Mouse (Mus musculus) gastrocnemius, adult 2 months (tissue): ENCODE measurements around the gene Arl13b. TPM values are rescaled to one million over a fixed set of nuclear protein-coding genes. Genes with fewer than 3 reads are reported as not detected.

Experiments used
- DNase-seq: peaks from one replicate; pipeline ENCODE4 v3.0.0; 2022
- H3K27ac ChIP-seq: fragments of 200-600 bp; 2 replicates; pipeline ENCODE4 v1.8.1; 2022; ENCODE audit warnings: mild to moderate bottlenecking
- H3K4me3 ChIP-seq: fragments of 200-600 bp; 2 replicates; pipeline ENCODE4 v1.8.1; 2022; ENCODE audit warnings: mild to moderate bottlenecking, moderate library complexity
- CTCF ChIP-seq: fragments of 200-600 bp; IDR thresholded peaks from 2 replicates; pipeline ENCODE4 v1.8.1; 2022; ENCODE audit warnings: antibody characterized with exemption, mild to moderate bottlenecking, moderate library complexity
- intact Hi-C: fragments of 180-260 bp; cut with DNase I; formaldehyde crosslinking; loops from one replicate; pipeline ENCODE4 v1.15.1; 2025
- long read RNA-seq, 2 experiments: library from polyadenylated mRNA; stranded (forward); transcript quantifications; one replicate each; pipeline ENCODE4 v2.0.0; 2021
- total RNA-seq, 2 experiments: library from RNA; stranded (reverse); gene quantifications; 2 replicates each; pipeline ENCODE4 v1.2.3; 2021

The Arl13b gene
- total RNA-seq: 1 to 10 TPM; 4.7 TPM
- long read RNA-seq, experiment 1, partial matches to known transcripts: 0 of 4 reads
- long read RNA-seq, experiment 1, other reads (novel, unspliced or antisense): 2 of 4 reads
- long read RNA-seq, experiment 2: 0 reads

GRCm38 (mm10) chr16:62846498-62847312 is at the start of gene Arl13b:
Arl13b (minus strand) TSS chr16:62847040.
- Histone ChIP-seq H3K27ac (peak within 1 kb of the TSS; percentile 89), H3K4me3 (peak within 1 kb of the TSS; percentile 99)
- intact Hi-C loops: loop anchor here (5.0 kb wide), 1 partner anchor 59 kb away; the partner anchor contains the start of gene Nsun3
- no peak for TF ChIP-seq CTCF
- DNase-seq: peak; percentile 94

DNA sequence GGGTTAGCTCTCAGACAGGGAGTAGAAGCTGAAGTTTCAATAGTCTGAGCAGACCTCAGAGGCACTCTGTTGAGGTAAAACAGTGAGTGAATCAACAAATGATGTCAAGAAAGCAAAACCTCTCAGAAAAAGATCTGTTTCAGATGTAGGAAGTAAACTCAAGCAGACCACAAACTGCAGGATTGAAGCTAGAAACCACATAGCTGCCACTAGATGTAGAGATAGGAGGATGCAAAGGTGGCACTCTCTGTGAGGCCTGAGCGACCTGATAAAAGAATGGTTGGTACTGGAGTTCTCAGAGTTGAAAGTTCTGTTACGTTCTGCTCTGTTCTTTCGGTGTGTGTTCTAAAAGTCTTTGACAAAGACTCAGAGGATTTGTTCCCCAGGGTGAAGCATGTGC is 49.0 kb upstream of the Arl13b start:
- Histone ChIP-seq H3K27ac (no peak overlapping the region), H3K4me3 (no peak overlapping the region)
- intact Hi-C loops: no loop called here
- no peak for DNase-seq
- TF ChIP-seq CTCF: no peak

GRCm38 (mm10) chr16:62874065-62874464 is 27.2 kb upstream of the Arl13b start:
- no peak for DNase-seq
- no peak for TF ChIP-seq CTCF
- Histone ChIP-seq H3K27ac (no peak overlapping the region), H3K4me3 (no peak overlapping the region)
- intact Hi-C loops: no loop called here

DNA sequence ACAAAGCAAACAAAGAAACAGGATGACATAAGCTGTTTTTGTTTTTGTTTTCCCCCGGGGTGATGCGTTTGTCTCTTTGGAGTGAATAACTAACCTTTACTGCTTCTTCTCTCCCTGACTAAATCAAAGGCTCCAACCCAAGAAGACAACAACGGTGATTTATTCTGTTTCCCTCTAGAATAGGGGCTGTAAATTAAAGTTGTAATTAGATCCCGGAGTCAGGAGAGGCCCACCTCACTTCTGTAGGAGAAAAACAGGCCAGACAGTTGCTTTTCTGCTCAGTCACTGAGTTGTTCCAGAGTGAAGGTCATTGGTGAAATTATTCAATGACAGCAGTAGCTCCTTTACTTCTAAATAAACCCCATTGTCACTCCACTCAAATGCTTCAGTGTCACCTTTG is 26.3 kb upstream of the Arl13b start:
- Histone ChIP-seq H3K27ac (no peak overlapping the region), H3K4me3 (no peak overlapping the region)
- intact Hi-C loops: no loop called here
- DNase-seq: no peak
- TF ChIP-seq CTCF: no peak

GRCm38 (mm10) chr16:62872688-62873117 is 25.9 kb upstream of the Arl13b start:
- intact Hi-C loops: no loop called here
- no peak for DNase-seq
- no peak overlapping the region for H3K4me3 ChIP-seq
- no peak for TF ChIP-seq CTCF
- H3K27ac ChIP-seq: no peak overlapping the region

DNA sequence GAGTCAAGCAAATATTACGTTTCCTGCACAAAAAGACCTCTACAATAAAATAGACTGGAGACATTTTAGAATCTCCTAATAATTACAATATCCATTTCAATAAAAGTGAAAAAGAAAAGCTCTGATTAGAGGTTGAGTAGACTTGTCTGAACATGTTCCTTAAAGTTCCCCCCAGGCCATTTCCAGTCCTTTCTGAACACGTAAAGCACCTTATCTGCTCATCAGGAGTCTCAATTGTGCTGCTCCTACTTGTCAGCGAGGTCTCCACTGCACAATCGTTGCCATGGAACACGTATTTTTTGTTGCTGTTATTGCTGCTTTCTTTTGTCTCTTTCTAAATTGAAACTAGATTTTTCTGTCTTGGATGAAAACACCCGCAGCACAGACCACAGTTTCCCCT is 14.6 kb upstream of the Arl13b start:
- no peak for DNase-seq
- H3K27ac ChIP-seq: peak overlapping the region; percentile 24; the same call in 1 of the 2 replicates
- H3K4me3 ChIP-seq: 0 out of 2 replicates have a peak overlapping the region, but pooled peaks have one; percentile 13
- intact Hi-C loops: no loop called here
- TF ChIP-seq CTCF: no peak

DNA sequence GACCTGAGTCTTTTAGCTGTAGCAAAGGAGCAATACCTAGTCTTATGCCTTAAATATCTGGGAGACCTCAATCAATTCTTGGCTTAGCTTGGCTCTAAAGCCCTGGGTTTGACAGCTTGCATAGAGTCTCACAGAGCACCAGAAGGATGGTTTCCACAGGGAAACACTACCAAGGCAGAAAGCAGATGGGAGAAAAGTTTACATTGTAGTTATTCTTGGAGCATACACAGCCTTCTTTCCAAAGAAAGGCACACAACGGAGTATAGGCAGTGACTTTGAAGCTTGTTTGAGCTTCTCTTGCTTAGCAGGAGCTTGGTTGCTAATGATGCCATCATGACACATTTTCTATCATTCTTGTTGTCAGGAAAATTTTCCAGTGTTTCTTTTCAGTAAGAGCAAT is 13.3 kb upstream of the Arl13b start:
- intact Hi-C loops: no loop called here
- DNase-seq: no peak
- TF ChIP-seq CTCF: no peak
- no peak overlapping the region for H3K4me3 ChIP-seq
- no peak overlapping the region for H3K27ac ChIP-seq

GRCm38 (mm10) chr16:62858018-62858417 is 11.2 kb upstream of the Arl13b start:
- intact Hi-C loops: no loop called here
- peak; percentile 52 for TF ChIP-seq CTCF

GRCm38 (mm10) chr16:62857498-62857897 is 10.7 kb upstream of the Arl13b start:
- Histone ChIP-seq H3K27ac (no peak overlapping the region), H3K4me3 (no peak overlapping the region)
- intact Hi-C loops: no loop called here
- no peak for TF ChIP-seq CTCF
- no peak for DNase-seq

More at GRCm38 (mm10) chr16:62858018-62858417, 11.2 kb upstream of the Arl13b start:
- no peak for DNase-seq
- no peak overlapping the region for H3K27ac ChIP-seq
- H3K4me3 ChIP-seq: no peak overlapping the region

DNA sequence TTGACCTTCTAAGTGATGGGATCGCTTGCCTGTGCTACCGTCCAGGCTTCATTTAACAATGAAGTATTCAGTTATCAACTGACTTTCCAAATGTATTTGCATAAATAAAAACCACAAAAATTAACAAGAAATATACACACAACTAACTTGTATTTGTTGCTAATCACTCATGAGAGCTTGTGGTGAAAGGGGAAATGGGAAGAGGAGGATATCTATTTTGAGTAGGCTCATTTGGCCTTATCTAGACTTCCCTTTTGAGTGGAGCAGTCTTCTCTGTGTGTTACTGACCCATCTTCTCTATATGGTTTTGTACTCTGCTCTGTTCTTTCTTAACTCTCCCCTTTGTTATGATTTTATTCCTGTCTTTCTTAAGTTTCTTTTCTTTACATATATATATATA is 9.4 kb upstream of the Arl13b start:
- intact Hi-C loops: no loop called here

DNA sequence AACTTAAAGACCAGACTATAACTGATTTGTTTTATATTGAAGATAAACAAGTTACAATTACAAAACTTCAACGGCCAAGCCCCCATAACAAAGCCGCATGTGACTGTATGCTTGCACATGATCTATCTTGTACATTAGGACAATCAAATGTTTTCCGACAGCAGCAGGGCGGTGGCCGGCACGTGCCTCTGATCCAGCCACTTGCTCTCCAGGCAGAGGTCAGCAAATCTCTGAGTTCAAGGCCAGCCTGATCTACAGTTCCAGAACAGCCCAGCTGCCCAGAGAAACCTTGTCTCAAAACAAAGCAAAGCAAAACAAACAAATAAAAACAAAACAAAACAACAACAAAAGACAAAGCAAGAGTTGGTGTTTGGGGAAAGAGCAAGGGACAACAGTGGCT is 8.5 kb upstream of the Arl13b start:
- peak overlapping the region; percentile 91 for H3K4me3 ChIP-seq
- DNase-seq: peak; percentile 17
- intact Hi-C loops: no loop called here
- no peak for TF ChIP-seq CTCF
- peak overlapping the region; percentile 92; the same call in 1 of the 2 replicates for H3K27ac ChIP-seq

More for the DNA sequence above, 9.4 kb upstream of the Arl13b start:
- no peak for DNase-seq
- Histone ChIP-seq H3K27ac (no peak overlapping the region), H3K4me3 (no peak overlapping the region)
- no peak for TF ChIP-seq CTCF

- peak; percentile 83 for DNase-seq
- intact Hi-C loops: no loop called here
Observed at GRCm38 (mm10) chr16:62854191-62855068, 7.6 kb upstream of the Arl13b start, which contains the start of gene Pros1. Pros1 (plus strand) TSS chr16:62854307.

More at GRCm38 (mm10) chr16:62854191-62855068, 7.6 kb upstream of the Arl13b start, which contains the start of gene Pros1:
- Histone ChIP-seq H3K27ac (peak within 1 kb of the TSS; percentile 92), H3K4me3 (peak within 1 kb of the TSS; percentile 91)
- TF ChIP-seq CTCF: no peak
